Comparison of ENCODE assay signal across 1 mouse cellular context in genomic region chr14:31469711-31470110, GRCm38 (mm10).
TF ChIP-seq lines count a peak whose summit lies in the region.

No protein-coding gene starts in this region.

TF ChIP-seq in MEL, 35 proteins besides CTCF, POLR2A, EP300 and RAD21 (continued from another document):
- TF ChIP-seq ELF1 (IDR thresholded peaks at IDR 0.05; ENCODE audit: low read depth, low read length), result no peak
- TF ChIP-seq MYC (IDR thresholded peaks at IDR 0.05; ENCODE audit: low read depth, low read length), result no peak
- TF ChIP-seq GATA1 (IDR thresholded peaks at IDR 0.05; ENCODE audit: low read depth, low read length), result no peak
TF ChIP-seq in MEL: peak in this region for 0.
